Mouse (Mus musculus) embryonic facial prominence, embryonic 15.5 days (tissue): Measurements from ENCODE around the gene Clip2. TPM values are rescaled to one million over a fixed set of nuclear protein-coding genes. Genes with fewer than 3 reads are reported as not detected.
"Not testable (repeated sequence)": the region's sequence is repeated elsewhere in the genome, so short reads cannot be mapped to it uniquely, and the experiment has no call there.

ENCODE experiments used
- ATAC-seq: fragments of 200-750 bp; cut with Nextera tagmentation; 2 replicates; pipeline ENCODE4 v1.8.0; 2017; ENCODE audit warnings: low read depth, moderate TSS enrichment; ENCODE audit not compliant: insufficient number of reproducible peaks, low FRiP score, low TSS enrichment
- H3K27ac ChIP-seq: fragments of 300-500 bp; sonication (generic); replicated peaks from 2 replicates; pipeline ENCODE4 v1.5.1; 2015; ENCODE audit warnings: mild to moderate bottlenecking, inconsistent platforms
- H3K27me3 ChIP-seq: fragments of 300-500 bp; sonication (generic); 2 replicates; pipeline ENCODE4 v1.6.1; 2015; ENCODE audit warnings: inconsistent platforms
- H3K36me3 ChIP-seq: fragments of 300-500 bp; sonication (generic); 2 replicates; pipeline ENCODE4 v1.6.1; 2015; ENCODE audit warnings: mild to moderate bottlenecking, inconsistent platforms
- H3K4me1 ChIP-seq: fragments of 300-500 bp; sonication (generic); 2 replicates; pipeline ENCODE4 v1.6.1; 2015; ENCODE audit warnings: inconsistent platforms
- H3K4me2 ChIP-seq: fragments of 300-500 bp; sonication (generic); replicated peaks from 2 replicates; pipeline ENCODE4 v1.6.1; 2015; ENCODE audit warnings: mild to moderate bottlenecking, inconsistent platforms
- H3K4me3 ChIP-seq: fragments of 300-500 bp; sonication (generic); replicated peaks from 2 replicates; pipeline ENCODE4 v1.5.1; 2015; ENCODE audit warnings: mild to moderate bottlenecking, inconsistent platforms
- H3K9ac ChIP-seq: fragments of 300-500 bp; sonication (generic); 2 replicates; pipeline ENCODE4 v1.6.1; 2015; ENCODE audit warnings: inconsistent platforms
- H3K9me3 ChIP-seq: fragments of 300-500 bp; sonication (generic); replicated peaks from 2 replicates; pipeline ENCODE4 v1.6.1; 2016; ENCODE audit warnings: inconsistent platforms
- WGBS: fragments of 180-500 bp; shearing (Covaris S2); methylation state at CpG from one replicate; pipeline ENCODE4 v1.1.7; 2015; 5-methylcytosine and 5-hydroxymethylcytosine counted together
- polyA plus RNA-seq: library from polyadenylated mRNA; unstranded; fragments of >200 nt; fragmentation: Nextera tagmentation; extraction: Ambion mirVana; gene quantifications from 2 replicates; pipeline ENCODE4 v1.2.1, GENCODE M21; 2015

Clip2 gene
- polyA plus RNA-seq, 1 experiment from 2014 or later: 4.3 TPM

- Histone ChIP-seq H3K4me1 (peaks cover 29% of the 10 kb centered on the region), H3K27ac (peak within 1 kb of the TSS; percentile 92), H3K4me3 (peak within 1 kb of the TSS; percentile 83), H3K4me2 (peak within 1 kb of the TSS; percentile 83), H3K36me3 (peaks cover 6% of the 10 kb centered on the region; the same call in 1 of the 2 replicates), H3K9ac (peak within 1 kb of the TSS; percentile 82), H3K27me3 (no peaks in the 10 kb centered on the region), H3K9me3 (no peaks in the 10 kb centered on the region)
- WGBS: 1% methylated on average over 43 of the region's 44 CpGs
- ATAC-seq: peak; percentile 83
These were observed 95.7 kb downstream of the Clip2 start, which contains the start of gene Gtf2ird1 for GRCm38 (mm10) chr5:134456503-134456962. Gene Gtf2ird1, minus strand, starts transcription at chr5:134456716.

GRCm38 (mm10) chr5:134455914-134456423 lies 96.3 kb downstream of the Clip2 start:
- Histone ChIP-seq H3K4me3 (peak overlapping the region; percentile 83), H3K27ac (peak overlapping the region; percentile 92), H3K27me3 (no peaks in the 10 kb centered on the region), H3K9ac (peak overlapping the region; percentile 82), H3K9me3 (no peaks in the 10 kb centered on the region), H3K4me1 (peaks cover 29% of the 10 kb centered on the region), H3K4me2 (peak overlapping the region; percentile 83), H3K36me3 (peaks cover 10% of the 10 kb centered on the region; the same call in 1 of the 2 replicates)
- WGBS: under 1% methylated on average over 17 of the region's 17 CpGs
- peak; percentile 74 for ATAC-seq

GRCm38 (mm10) chr5:134455186-134455895 lies 96.9 kb downstream of the Clip2 start:
- 2% methylated on average over 21 of the region's 21 CpGs for WGBS
- no peak for ATAC-seq

GRCm38 (mm10) chr5:134454421-134454820 lies 97.8 kb downstream of the Clip2 start:
- peaks cover 33% of the 10 kb centered on the region for H3K4me1 ChIP-seq
- 0 out of 2 replicates have a peak overlapping the region, but pooled peaks have one; percentile 82 for H3K9ac ChIP-seq
- no peaks in the 10 kb centered on the region for H3K9me3 ChIP-seq
- H3K4me2 ChIP-seq: peak overlapping the region; percentile 83
- WGBS: 34% methylated on average over 9 of the region's 9 CpGs
- peaks cover 10% of the 10 kb centered on the region; the same call in 1 of the 2 replicates for H3K36me3 ChIP-seq
- peak overlapping the region; percentile 92 for H3K27ac ChIP-seq
- ATAC-seq: no peak
- H3K27me3 ChIP-seq: no peaks in the 10 kb centered on the region
- H3K4me3 ChIP-seq: peak overlapping the region; percentile 83

More at GRCm38 (mm10) chr5:134455186-134455895, 96.9 kb downstream of the Clip2 start:
- Histone ChIP-seq H3K9ac (peak overlapping the region; percentile 82), H3K27ac (peak overlapping the region; percentile 92), H3K27me3 (no peaks in the 10 kb centered on the region), H3K4me3 (peak overlapping the region; percentile 83), H3K36me3 (peaks cover 10% of the 10 kb centered on the region; the same call in 1 of the 2 replicates), H3K4me1 (peaks cover 33% of the 10 kb centered on the region), H3K9me3 (no peaks in the 10 kb centered on the region), H3K4me2 (peak overlapping the region; percentile 83)

GRCm38 (mm10) chr5:134453577-134453976 lies 98.7 kb downstream of the Clip2 start:
- Histone ChIP-seq H3K36me3 (peaks cover 10% of the 10 kb centered on the region; the same call in 1 of the 2 replicates), H3K9ac (no peak overlapping the region), H3K4me1 (peaks cover 33% of the 10 kb centered on the region), H3K4me2 (peak overlapping the region; percentile 83; the same call in 1 of the 2 replicates), H3K4me3 (peak overlapping the region; percentile 83; the same call in 1 of the 2 replicates), H3K27ac (0 out of 2 replicates have a peak overlapping the region, but pooled peaks have one; percentile 35), H3K27me3 (no peaks in the 10 kb centered on the region), H3K9me3 (no peaks in the 10 kb centered on the region)
- 24% methylated on average over 1 of the region's 1 CpGs for WGBS
- ATAC-seq: no peak

- 90% methylated on average over 4 of the region's 4 CpGs for WGBS
- H3K4me3 ChIP-seq, H3K4me2 ChIP-seq, H3K9me3 ChIP-seq, ATAC-seq, H3K27me3 ChIP-seq, H3K9ac ChIP-seq, H3K27ac ChIP-seq: not testable (repeated sequence)
- H3K4me1 ChIP-seq: peaks cover 31% of the 10 kb centered on the region
- peaks cover 38% of the 10 kb centered on the region; the same call in 1 of the 2 replicates for H3K36me3 ChIP-seq
These were observed 105.5 kb downstream of the Clip2 start for GRCm38 (mm10) chr5:134446755-134447154.

- ATAC-seq: peak; percentile 48; the same call in 1 of the 2 replicates
- no peak overlapping the region for H3K9ac ChIP-seq
These were observed 106.3 kb downstream of the Clip2 start for GRCm38 (mm10) chr5:134445895-134446294.

GRCm38 (mm10) chr5:134445208-134445831 lies 106.9 kb downstream of the Clip2 start:
- ATAC-seq: peak; percentile 35; the same call in 1 of the 2 replicates
- H3K36me3 ChIP-seq: peaks cover 32% of the 10 kb centered on the region; the same call in 1 of the 2 replicates
- no peak overlapping the region for H3K9ac ChIP-seq
- no peak overlapping the region for H3K4me3 ChIP-seq
- H3K9me3 ChIP-seq: no peaks in the 10 kb centered on the region
- no peaks in the 10 kb centered on the region for H3K27me3 ChIP-seq
- peaks cover 41% of the 10 kb centered on the region for H3K4me1 ChIP-seq
- peak overlapping the region; percentile 90 for H3K27ac ChIP-seq
- H3K4me2 ChIP-seq: no peak overlapping the region
- 35% methylated on average over 10 of the region's 10 CpGs for WGBS

More at GRCm38 (mm10) chr5:134445895-134446294, 106.3 kb downstream of the Clip2 start:
- no peak overlapping the region for H3K4me2 ChIP-seq
- H3K4me1 ChIP-seq: peaks cover 39% of the 10 kb centered on the region
- no peaks in the 10 kb centered on the region for H3K9me3 ChIP-seq
- no peak overlapping the region for H3K4me3 ChIP-seq
- WGBS: 13% methylated on average over 10 of the region's 10 CpGs
- H3K36me3 ChIP-seq: peaks cover 32% of the 10 kb centered on the region; the same call in 1 of the 2 replicates
- no peaks in the 10 kb centered on the region for H3K27me3 ChIP-seq
- H3K27ac ChIP-seq: peak overlapping the region; percentile 90

- H3K27ac ChIP-seq: peak overlapping the region; percentile 90
- WGBS: 71% methylated on average over 7 of the region's 7 CpGs
- H3K9ac ChIP-seq: no peak overlapping the region
- no peaks in the 10 kb centered on the region for H3K27me3 ChIP-seq
- peaks cover 50% of the 10 kb centered on the region for H3K4me1 ChIP-seq
- no peak overlapping the region for H3K4me2 ChIP-seq
- H3K36me3 ChIP-seq: peaks cover 32% of the 10 kb centered on the region; the same call in 1 of the 2 replicates
- ATAC-seq: peak; percentile 51
- no peaks in the 10 kb centered on the region for H3K9me3 ChIP-seq
- no peak overlapping the region for H3K4me3 ChIP-seq
These were observed 107.8 kb downstream of the Clip2 start for GRCm38 (mm10) chr5:134444473-134444872.

GRCm38 (mm10) chr5:134442066-134442465 lies 110.2 kb downstream of the Clip2 start:
- H3K4me2 ChIP-seq: no peak overlapping the region
- WGBS: 88% methylated on average over 3 of the region's 3 CpGs
- peaks cover 27% of the 10 kb centered on the region; the same call in 1 of the 2 replicates for H3K36me3 ChIP-seq
- no peak overlapping the region for H3K9ac ChIP-seq
- no peaks in the 10 kb centered on the region for H3K9me3 ChIP-seq
- 0 out of 2 replicates have a peak overlapping the region, but pooled peaks have one; percentile 13 for H3K27ac ChIP-seq
- H3K4me3 ChIP-seq: no peak overlapping the region
- H3K4me1 ChIP-seq: peaks cover 69% of the 10 kb centered on the region
- no peaks in the 10 kb centered on the region for H3K27me3 ChIP-seq
- no peak for ATAC-seq
